Mouse (Mus musculus) urinary bladder, adult 18-20 months (tissue): ENCODE data around the gene Hyal3.

Experiments
- DNase-seq, 2 experiments: peaks; one replicate each; pipeline ENCODE4 v3.0.0; 2022; ENCODE audit warnings: low spot score in 2 of 2, mixed read lengths in 2 of 2

Gene Hyal3

DNA sequence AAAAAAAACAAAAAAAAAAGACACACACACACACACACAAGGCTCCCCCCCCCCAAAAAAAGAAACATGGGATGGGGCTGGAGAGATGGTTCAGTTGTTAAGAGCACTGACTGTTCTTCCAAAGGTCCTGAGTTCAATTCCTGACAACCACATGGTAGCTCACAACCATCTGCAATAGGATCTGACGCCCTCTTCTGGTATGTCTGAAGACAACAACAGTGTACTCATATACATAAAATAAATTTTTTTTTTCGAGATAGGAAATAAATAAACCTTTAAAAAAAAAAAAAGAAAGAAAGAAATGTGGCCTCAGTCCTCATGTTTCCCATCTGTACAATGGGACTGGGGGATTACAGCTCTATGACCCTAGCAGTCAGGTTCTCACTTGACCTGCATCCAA lies 36.8 kb downstream of the Hyal3 start:
- no peak for DNase-seq

DNA sequence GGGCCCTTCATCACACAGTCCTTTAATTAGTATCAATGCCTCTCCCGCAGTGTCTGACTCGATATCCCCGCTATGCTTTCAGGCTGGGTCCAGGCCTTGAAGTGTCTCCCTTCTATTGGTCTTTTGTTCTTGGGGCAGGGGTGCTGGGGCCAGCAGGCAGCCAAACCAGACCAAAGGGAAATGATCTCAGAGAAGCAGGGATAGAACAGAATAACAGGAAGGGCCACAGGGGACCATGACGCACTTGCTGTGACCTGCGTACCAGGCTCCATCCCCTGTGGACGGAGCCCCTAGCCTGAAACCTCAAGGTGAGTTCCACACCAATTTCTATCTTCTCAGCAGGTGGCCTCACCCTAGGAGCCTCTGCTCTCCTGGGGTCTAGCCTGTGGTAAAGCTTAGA lies 37.5 kb downstream of the Hyal3 start:
- no peak for DNase-seq

DNA sequence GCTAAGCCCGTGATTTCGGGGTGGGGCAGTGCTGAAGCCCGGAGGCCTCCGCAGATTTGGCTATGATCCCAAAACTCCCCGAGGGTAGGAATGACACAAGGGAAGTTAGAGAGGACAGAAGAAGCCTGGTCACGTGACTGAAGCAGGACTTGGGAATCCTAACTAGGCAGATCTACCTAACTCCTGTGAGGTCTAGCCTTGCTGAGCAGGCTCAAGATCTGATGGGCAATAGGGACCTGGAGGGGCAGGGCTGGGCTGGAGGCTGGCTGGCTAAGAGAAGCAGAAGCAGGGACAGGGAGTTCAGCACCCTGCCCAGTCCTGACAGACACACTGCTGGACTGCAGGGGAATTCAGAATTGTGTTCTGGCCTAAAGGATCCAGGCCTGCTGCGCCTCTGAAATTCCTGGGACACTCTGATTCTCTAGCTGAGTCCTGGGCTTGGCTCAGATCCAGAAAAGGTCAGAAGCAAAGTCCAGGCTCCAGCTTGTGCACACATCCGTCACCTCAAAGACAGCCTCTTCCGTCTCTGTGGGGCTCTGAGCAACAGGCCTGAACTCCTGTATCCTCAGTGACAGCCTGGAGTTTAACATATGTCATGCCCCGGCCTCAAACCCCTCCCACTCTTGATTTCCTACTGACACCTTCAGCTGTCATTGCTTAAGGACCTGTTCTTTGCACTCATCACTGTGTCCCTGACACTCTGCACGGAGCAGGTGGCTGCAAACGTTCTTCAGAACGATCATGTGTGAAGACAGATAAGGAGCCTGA lies 38.3 kb downstream of the Hyal3 start:
- no peak for DNase-seq

DNA sequence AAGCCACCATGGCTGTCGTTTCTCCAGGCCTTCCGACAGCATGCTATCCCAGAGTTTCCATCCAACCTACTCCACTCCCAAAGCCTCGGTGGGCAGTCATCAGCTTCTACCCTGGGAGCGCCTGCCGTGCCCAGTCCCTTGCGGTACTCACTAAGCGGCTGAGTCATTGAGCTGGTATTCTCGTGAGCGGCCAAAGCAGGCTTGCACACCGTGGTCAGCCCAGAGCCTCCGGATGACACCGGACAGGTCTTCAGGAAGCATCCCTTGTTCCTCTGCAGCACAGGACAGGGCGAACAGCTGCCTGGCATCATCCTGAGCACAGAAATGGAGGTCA lies 38.9 kb downstream of the Hyal3 start:
- no peak for DNase-seq

DNA sequence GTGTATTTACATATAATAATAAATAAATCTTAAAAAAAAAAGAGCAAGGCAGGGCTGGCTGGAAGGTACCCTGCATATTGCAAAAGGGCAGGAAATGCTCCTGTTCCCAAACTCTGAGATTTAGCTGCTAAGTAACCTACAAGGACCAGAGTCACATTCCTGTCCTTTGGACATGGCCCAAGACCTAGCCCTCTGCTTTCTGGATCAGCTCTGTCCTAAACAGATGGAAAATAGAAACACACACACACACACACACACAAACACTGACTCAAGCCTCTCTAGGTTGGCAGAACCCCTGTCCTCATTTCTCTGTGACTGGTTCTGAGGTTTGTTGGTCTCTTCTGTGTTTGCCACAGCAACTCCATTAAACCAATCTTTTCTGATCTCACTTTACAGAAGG lies 40.3 kb downstream of the Hyal3 start:
- DNase-seq, result no peak

DNA sequence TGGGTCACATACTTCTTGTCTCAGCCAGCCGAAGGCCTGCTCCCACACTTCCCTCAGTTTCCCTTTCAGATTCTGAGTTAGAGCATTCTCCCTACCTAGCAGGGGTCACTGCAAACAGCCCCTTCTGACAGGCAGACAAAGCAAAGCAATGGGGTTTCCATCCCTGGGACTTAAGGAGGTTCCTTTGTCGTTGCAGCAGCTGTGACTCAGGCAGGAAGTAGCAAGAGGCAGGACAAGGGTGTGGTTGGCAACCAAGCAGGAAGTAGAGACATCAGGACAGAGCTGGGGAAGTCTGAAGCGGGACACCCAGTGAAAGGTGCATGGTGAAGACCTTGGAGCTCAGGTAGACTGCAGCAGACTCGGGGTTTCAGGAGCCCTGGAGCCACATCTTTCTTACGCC lies 43.9 kb downstream of the Hyal3 start:
- DNase-seq, result no peak

DNA sequence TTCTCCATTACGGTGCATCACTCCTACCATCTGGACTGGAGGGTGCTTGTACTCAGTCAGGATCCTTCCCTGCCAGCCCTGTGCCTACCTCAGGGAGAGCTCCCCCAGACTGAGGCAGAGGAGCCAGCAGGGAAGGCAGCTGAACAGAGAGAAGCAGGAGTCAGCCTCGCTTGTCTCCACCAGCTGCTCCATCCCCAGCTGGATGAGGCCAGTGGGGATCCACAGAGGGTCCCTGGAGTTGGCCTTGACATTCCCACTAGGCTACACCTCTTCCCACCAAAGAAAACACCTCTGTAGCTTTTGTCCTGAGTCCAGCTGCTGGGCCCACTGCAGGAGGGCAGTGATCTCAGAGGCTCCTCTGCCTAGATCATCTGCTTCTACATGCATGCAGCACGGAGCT lies 44.3 kb downstream of the Hyal3 start:
- no peak for DNase-seq

DNA sequence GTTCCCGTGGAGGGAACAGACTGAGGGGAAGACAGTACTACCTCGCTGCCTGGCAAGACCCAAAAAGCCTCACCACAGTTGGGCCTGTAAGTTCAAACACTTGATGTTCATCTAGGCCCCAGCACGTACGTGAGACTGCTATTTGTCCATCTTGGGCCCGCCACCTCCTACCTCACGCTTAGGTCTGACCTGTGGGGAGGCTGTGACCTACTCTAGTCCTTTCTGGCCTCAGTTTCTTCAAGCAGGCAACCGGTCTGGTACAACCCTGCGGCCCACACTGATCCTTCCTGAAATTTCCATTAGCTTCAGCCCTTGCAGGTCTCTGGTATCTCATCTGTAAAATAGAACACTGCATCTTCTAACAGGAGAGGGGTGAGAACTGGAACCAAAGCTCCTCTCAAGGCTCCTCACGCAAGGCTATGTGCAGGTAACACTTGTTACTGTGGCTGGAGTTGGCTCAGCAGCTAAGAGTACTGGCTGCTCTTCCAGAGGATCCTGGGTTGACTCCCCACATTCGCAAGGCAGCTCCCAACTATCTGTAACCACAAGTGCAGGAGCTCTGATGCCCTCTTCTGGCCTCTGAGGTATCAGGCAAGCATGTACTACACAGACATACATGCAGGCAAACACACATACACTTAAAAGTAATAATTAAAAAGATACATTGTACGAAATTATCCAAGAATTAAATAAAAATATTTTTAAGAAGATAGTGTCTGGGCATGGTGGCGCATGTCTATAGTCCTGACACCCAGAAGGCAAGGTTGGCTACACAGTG lies 44.9 kb downstream of the Hyal3 start:
- DNase-seq, result no peak

DNA sequence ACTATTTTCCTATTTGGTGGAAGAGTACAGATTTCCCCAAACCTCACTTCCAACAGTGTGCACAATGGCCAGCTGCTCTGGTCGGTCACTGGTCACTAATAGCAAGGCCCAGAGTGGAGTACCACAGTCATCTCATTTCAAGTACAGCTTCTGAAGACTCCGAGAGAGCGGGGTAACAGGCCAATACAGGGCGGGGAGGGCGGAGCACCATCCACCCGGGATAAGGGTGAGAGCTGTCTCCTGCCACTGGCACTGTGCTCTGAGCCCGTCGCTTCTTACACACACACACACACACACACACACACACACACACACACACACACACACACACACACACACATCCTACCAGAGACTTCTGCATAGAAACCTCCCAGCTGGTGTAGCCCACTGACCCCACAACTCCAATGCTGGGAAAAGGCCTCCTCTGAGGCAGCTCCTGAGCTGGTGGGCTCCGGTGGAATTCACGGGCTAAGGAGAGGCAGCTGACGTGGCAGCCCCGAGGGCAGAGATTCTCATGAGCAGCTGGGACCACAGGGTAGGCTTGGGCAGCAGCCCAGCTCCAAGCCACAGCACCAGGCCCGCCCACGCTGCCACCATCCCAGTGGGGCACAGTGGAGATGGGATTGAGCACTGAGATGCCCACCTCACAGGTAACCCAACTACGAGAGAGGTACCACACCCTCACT lies 45.7 kb downstream of the Hyal3 start:
- no peak for DNase-seq

DNA sequence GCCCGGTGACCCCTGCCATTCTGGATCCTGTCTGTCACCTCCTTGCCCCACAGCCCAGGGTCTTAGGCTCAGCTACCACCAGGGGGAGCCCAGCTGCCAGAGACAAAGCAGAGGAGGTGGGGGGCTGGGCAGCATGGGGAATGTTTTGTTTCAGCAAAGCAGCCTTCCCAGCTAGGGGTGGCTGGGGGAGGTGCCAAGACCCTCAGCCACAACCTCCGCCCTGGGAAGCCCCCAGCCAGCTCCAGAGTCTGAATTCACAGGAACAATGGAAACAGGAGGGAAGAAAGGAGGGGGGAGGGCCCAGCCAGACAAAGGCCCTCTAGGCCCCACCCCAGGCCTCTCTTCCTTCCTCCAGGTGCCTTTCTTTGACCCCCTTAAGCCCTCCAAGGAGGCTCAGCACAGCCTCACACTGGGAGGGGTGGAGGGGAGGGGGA lies 46.2 kb downstream of the Hyal3 start:
- DNase-seq, result no peak

DNA sequence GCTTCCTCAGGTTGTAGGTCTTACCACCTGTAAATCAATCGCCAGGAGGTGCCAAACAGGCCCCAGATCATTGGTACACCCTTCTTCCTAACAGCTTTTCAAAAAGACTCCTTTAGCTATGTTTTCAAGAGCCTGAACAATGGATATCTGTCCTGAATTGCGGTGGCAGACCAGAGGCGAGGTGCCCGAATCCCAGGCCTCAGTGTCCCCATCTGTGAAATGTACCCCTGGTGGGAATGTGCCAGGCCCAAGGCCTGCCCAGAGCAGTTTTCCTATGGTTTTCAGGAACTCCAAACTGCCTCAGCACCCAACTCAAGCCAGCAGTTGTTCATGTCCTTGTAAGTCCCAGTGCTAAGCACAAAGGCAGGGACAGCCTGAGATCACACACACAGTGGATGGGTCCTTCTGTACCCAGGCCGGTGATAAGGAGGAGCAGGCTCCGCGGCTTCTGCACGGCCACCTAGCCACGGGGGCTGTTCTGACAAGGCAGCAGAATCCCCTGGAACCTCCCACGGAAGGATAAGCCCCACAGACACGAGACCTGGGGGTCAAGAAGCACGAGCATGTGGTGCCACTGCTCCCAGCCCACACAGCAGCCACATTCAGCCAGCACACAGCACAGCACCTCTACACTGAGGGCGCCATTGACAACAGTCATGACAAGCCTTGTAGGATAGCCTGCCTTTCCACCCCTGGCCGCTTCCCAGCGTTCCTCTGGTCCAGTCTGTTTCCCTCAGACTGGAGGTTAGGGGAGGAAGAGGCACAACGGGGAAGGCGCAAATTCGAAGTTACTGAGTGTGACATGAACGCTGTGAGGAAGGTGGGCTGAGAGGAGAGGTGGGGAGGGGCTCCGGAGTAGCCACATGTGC lies 47.0 kb downstream of the Hyal3 start:
- no peak for DNase-seq

DNA sequence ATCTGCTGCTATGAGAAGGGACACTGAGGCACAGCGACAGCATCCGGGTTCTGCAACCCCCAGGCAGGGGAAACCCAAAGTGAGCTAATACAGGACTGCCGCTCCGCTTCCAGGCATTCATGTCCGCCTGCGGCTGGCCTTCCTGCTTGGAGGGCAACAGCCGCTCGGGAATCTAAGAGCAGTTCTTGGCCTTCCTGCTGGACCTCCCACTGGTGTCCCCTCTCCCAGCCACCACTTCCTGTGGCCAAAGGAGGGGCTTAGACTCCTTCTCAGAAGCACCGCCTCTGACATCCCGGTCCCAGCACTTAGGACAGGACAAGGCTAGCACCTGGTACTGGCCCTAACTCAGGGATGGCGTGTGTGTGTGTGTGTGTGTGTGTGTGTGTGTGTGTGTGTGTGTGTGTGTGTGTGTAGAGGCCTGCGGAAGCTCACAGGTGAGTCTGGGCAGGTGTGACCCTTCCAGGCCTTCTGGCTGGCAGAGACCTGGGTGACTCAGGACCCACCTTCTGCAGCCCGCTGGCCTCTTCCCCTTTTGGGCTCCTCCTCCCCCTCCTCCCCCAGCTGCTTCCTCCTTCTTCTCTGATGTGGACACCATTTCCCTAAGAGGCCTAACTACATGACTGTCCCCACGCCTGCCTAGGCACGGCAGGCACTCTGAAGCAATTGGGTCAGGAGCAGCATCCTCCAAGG lies 48.2 kb downstream of the Hyal3 start:
- DNase-seq, result no peak

DNA sequence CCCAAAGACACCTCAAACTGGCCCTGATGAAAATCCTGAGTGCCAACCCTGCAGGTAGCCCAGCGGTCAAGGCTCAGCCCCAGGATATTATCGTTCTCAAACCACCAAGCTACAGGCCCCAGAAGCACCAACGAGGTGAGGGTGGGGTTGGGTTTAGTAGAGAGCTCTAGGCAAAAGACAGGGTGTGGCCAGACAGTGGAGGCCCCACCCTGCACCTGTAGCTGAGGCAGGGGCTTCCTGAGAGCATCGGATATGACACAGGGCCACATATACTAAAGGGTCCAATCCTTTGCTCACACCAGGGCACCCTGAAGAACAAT lies 48.8 kb downstream of the Hyal3 start:
- DNase-seq, result no peak

DNA sequence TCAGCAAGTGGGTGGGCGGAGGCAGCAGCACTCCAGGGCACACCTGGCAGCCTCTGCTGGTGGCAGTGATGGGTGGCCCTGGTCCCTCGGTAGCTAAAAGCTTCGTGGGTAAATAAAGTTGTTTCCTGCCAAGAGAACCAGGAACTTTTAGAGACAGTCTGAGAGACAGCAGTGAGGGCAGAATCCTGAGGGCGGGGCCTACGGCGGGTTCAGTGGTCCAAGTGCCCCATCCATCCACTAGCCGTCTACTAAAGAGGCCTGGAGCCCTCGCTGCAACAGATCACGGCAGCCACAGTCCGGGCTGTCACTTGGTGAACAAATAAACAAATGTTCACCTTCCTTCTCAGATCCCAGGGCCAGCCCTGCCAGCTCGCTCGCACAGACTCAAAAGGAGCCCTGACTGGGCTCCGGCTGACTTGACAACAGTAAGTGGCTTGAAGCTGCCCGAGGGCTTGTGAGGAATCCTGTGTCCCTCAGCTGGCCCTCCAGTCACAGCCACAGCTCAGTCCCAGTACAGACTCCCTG lies 49.3 kb downstream of the Hyal3 start:
- DNase-seq, result no peak

DNA sequence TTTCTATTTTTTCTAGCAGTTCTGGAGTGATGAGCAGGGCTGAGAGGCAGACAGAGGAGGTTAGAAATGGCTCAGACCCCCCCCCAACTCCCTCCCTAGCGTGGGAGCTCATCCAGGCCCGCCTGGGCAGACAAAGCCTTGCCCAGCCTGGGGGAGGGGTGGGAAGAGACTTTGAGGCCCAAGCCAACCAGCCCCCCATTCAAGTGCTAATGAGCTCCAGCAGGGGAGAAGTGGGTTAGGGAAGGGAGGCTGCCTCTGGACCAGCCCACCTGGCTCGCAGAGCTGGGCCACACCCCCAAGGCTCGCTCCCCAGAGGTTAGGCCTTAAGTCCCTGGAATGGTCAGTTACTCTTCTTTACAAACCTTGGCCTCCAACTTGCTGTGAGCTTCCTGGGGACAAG lies 50.0 kb downstream of the Hyal3 start:
- DNase-seq, result no peak

DNA sequence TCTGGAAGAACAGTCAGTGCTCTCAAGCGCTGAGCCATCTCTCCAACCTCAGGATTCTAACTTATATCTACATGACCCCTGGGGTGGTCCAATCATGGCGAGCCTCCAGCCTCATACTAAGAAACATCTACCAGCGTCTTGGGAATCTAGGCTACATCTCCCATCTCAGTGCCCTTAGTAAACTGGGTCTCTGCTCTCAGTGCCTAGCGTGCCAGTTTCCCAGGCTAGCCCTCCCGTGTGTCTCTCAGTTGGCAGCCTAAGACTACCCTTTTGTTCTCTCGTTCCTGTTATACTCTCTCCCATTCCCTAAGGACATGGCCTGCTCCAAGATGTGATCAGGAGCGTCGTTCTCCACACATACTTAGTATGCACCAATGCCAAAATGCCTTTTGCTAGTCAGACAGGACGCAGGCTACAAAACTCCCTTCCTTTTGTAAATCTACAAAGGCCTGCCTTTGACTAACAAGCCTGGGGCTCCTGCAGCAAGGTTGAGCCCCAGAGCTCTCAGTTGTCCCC lies 50.8 kb downstream of the Hyal3 start:
- no peak for DNase-seq

DNA sequence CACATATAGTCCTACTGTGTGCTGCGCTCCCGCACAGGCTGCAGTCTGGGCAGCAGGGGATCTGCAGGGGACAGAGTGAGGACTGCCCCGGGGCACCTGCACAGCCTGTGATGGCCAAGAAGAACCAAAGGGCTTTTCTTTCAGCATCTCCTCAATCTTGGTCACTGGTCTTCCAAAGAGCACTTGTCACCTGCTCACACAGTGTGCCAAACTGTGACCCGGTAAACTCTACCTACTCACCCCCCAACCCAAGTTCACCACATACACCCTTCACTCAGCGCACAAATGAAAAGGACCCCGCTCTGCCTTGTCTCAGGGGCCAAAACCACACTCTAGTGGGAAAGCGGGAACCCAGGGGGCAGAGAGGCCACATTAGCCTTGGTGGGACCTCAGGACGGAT lies 51.2 kb downstream of the Hyal3 start:
- DNase-seq, result no peak

DNA sequence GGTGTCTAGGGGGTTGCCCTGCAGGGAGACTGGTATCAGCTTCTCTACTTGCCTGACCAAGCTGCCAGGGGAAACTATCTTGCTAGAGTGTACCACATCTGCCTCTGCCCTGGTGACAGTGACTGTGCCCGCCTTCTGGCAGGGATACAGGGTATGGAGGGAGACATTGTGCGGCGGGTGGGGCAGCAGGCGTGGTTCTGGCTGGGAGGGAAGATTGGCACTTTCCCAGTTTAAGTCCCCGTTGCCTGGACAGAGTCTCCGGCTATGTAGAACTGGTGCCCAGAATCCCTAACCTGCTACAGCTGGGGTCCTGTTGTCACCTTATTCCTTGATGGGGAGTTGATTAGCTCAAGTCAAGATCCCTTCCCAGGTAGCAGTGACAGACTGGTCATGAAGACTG lies 51.9 kb downstream of the Hyal3 start:
- no peak for DNase-seq

DNA sequence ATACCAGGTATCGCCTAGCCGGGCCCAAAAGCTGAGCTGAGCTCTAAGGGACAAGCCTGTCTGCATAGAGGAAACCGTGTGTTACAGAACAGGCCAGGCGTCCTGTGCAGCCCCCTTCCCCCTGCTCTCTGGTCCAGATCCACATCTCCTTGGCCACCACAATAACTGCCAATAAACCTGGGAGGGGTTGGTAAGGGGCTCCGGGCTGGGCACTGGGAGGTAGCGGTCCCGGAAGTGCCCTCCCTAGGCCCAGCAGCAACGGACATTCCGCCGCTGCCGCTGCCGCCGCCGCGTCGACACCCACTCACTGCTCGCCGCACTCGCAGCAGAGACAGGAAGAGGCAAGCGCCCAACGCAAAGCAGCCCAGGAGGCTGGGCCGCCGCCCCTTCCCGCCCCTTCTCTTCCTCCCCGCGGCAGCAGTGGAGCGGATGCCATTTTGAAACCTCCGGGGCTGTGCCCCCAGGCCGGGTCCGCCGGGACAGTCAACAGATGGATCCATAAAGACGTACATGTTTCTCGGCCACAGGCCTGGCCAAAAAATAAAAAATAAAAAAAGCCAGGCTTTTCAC lies 52.6 kb downstream of the Hyal3 start:
- peak; percentile 74 to 80 for DNase-seq

DNA sequence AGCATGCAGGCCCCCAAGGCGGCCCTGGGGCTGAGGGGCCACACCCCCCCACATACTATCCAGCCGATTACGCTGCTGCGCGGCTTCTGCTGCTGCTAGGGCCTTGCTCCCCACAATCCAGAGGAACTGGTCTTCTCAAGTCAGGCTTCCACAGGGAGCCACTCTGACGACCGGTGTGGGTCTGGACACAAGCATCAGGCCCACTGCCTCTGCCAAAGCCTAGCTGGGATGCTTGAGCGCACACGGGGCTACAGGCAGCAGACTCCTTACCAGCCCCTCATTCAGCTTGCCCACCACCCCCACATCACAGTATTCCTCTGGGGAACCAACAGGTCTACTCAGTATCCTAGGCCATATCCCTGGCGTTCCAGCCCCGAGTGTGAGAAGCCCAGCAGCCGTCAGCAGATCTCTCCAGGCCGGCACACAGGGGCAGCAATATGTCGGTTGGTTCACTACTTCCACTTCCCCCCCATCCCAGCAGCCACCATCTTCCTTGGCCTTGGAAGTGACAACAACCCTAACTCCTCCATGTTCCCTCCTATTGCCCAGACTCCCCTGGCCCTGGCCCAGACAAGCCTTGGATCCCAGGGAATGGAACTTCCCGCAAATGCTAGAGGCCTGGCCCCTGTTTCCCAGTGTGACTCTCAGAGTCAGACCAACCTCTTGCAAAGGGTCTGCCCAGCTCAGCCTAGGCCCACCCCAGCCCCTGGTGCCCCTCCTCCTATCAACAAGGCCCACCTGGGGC lies 53.2 kb downstream of the Hyal3 start:
- no peak for DNase-seq
